Mouse (Mus musculus) ovary, postnatal 14 days (tissue): ENCODE data around the gene Rps3a1.
"Not testable (repeated sequence)": the region's sequence is repeated elsewhere in the genome, so short reads cannot be mapped to it uniquely, and the experiment has no call there.

Experiments used
- DNase-seq: peaks from one replicate; pipeline ENCODE4 v3.0.0; 2022; ENCODE audit warnings: low spot score

Gene Rps3a1

GRCm38 (mm10) chr3:86114659-86115338 is 27.7 kb downstream of the Rps3a1 start:
- no peak for DNase-seq

- DNase-seq = no peak
Measured at GRCm38 (mm10) chr3:86112766-86113165, 29.7 kb downstream of the Rps3a1 start.

DNA sequence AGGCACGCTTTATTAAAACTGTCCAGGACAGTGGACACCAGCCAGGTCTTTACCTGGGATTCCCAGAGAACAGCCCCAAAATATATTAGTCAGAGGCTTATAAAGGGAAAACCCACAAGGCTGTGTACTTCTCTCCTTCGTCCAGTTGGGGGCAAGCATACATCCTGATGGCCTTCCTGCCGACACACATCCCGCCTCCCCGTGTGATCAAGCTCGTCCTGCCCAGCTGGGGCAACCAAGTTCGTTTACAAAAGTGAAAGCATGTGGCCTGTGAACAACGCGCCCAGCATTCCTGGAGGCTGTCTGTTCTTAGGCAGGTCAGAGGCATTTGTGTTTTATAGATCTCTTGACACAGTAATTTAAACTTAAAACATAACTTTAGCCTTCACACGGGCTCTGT is 32.4 kb downstream of the Rps3a1 start:
- DNase-seq = no peak

DNA sequence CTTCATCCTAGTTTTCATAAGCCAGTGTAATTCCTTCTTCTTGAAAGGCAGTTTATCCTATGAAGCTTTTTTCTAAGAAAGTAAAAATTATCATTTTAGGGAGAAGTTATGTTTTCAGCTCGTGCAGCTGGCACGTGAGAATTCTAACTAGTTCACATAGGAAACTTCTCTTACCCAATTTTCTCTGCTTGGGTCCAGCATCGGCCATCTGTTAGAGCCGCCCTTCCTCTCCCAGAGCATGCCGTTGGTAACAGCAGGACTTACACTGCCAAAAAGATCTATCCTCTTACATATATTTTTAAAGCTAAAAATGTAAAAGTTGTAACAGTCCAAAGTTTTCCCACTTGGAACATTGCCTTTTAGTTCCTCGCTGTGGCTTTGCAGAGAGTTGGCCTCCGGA is 33.4 kb downstream of the Rps3a1 start:
- DNase-seq = no peak

GRCm38 (mm10) chr3:86108576-86108975 is 33.9 kb downstream of the Rps3a1 start:
- DNase-seq = no peak

DNA sequence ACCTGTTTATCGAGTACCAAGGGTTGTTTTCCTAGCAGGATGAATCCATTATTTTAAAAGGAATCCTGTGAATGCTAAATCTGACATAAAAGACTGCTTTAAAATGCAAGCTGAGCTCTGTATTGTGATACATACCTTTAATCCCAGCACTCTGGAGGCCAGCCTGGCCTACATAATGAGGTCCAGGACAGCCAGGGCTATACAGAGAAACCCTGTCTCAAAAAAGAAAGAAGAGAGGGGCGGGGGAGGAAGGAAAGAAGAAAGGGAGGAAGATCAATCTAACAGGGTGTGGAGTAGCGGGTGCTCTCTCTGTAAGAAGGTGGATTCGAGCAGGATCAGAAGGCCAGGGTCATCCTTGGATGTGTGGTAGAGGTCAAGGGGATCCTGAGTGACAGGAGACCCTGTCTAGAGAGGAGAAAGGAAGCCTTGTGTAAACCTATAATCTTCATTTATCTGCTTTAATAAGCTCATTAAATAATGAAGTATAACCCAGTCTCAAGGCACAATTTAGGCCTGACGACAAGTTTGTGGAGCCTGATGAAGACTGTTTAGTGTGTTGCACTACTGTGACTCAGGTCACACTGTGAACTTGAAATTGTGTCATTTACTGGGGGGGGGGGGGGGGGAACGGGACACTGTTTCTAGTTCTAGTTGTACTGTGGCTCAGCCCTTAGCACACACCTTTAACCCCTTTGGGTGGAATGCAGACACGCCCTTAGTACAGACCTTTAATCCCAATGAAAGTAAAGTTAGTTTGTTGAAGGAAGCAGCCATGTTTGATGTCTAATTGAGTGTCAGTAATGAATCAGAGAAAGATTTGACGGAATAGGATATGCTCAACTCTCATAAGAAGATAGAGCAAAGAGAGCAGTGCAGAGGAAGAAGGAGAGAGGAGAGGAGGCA is 34.6 kb downstream of the Rps3a1 start:
- DNase-seq = no peak

DNA sequence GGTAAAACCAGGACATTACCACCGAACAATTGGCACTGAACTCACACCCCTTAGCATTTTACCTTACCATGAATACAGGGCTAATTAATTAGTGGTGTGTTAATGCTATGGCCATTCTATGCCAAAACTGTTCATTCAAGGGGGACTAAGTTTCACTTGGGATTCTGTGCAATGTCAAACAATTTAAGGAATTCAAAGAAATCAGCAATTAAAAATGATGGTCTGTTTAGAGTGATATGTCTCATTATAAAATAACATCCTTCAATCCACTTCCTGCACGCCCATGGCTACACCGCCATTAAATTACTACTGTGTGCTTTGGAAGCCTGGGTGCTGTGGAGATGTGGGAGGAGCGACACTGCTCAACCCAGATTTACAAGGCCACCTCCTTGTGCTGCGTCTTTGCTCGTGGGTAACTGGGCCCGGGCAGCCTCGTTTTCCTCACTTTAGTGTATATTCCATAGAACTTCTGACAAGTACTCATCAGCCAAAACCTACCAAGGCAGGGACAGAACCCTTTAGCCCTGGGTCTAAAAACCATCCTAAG is 36.3 kb downstream of the Rps3a1 start:
- DNase-seq = no peak

GRCm38 (mm10) chr3:86104909-86105308 is 37.6 kb downstream of the Rps3a1 start:
- DNase-seq = no peak

GRCm38 (mm10) chr3:86104433-86104832 is 38.1 kb downstream of the Rps3a1 start:
- DNase-seq = not testable (repeated sequence)

DNA sequence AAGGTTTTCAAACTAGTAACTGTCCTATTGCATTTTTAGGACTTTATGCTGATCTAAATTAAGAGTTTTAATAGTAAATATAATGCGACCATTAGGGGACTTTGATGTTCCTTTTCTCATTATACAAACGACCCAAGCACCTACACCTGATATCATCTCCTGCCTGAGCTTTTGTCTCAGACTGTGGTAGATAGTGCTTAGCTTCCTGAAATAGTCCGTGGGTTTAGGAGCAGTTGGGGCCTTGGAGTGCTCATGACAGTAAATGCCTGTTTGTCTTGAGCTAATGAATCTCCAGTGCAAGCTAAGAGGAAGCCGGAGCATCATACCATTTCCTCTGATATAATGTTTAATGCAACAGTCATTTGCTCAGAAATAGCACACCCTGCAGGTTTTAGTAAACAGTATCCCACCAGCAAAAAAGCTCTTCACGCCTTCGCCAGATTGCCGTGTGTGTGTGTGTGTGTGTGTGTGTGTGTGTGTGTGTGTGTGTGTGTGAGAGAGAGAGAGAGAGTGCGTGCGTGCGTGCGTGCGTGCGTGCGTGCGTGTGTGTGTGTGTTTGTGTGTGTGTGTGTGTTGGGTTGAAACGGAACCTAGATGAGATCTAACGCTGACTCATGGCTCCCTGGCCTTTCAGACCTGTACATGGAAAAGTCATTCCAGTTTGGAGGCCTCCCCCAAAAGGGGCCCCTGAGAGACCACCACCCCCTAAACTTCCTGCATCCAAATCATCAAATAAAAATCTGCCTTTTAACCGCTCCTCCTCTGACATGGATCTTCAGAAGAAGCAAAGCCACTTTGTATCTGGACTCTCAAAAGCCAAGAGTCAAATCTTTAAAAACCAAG is 38.8 kb downstream of the Rps3a1 start:
- no peak for DNase-seq

GRCm38 (mm10) chr3:86101956-86102355 is 40.5 kb downstream of the Rps3a1 start:
- no peak for DNase-seq

- no peak for DNase-seq
Measured at GRCm38 (mm10) chr3:86093907-86094306, 48.6 kb downstream of the Rps3a1 start.

- DNase-seq = no peak
Measured at GRCm38 (mm10) chr3:86093213-86093845, 49.2 kb downstream of the Rps3a1 start.
